Mouse (Mus musculus) common myeloid progenitor, adult 5-6 weeks (primary cell): Measurements from ENCODE around the gene Ankrd65. TPM values are rescaled to one million over a fixed set of nuclear protein-coding genes. Genes with fewer than 3 reads are reported as not detected.
A peak's percentile ranks its signal among the peaks of the same experiment; 100 is the strongest.

Experiments used
- ATAC-seq: replicated peaks from 2 replicates; pipeline ENCODE4 v1.8.0; 2016; ENCODE audit warnings: low read depth, mild to moderate bottlenecking, moderate TSS enrichment, inconsistent platforms; ENCODE audit not compliant: poor library complexity, severe bottlenecking
- total RNA-seq: library from RNA; stranded (forward); fragments of 200-1000, 187-1606 nt; gene quantifications from 2 replicates; pipeline ENCODE4 v1.2.3, GENCODE M21; 2017

Gene Ankrd65
- total RNA-seq, 1 experiment from 2014 or later, result not detected

DNA sequence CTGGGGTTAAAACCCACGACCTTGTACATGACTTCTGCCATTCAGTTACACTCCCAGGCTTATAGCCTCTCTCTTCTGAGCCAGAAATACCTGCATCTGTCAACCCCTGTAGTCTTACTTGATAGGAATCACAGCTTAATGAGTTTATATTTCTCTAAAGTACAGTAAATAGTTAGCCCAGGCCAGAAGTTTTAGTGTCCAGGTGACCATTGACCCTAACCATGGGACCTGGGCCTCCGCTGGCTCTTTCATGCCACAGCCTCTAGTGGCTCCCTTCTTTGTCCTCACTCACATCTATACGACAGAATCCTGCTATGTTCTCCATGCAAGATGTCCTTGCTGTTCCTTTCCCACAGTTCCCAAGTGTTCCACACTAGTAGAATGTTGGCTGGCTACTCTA lies 17.6 kb downstream of the Ankrd65 start:
- no peak for ATAC-seq

DNA sequence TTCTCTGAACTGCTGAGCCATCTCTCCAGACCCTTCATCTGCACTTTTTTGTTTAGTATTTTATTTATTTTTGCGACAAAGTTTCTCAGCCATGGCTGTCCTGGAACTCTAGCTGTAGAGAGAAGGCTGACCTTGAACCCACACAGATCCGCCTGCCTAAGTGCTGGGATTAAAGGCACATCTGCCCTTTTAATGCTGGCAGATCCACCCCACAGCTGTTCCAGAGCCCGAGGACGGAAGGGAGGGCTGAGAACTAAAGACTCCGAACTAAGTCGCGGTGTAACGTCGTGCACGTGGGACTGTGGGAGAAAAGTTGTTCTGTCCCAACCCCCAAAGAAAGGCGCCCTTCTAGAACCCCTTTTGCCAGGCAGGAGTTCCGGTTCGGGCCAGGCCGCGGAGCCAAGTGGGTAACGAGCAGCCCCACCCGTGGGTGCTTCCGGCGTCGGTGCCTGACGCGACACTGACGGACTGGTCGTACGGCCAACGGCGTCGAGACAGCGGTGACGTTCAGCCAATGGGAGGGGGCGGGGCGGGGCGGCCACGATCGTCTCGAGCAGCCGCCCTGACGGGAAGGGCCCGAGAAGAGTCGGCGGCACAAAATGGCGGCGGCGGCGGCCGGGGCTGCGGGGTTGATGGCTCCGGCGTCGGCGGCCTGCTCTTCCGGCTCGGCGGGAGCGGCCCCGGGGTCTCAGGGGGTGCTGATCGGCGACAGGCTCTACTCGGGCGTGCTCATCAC lies 21.9 kb downstream of the Ankrd65 start, which contains the start of gene Ccnl2:
Gene Ccnl2 (plus strand): TSS at position 561 of the 736 bp plus-strand sequence.
- peak; percentile 99 for ATAC-seq

- ATAC-seq, result no peak
These were observed 22.5 kb downstream of the Ankrd65 start for GRCm38 (mm10) chr4:155812665-155813181.

- ATAC-seq, result no peak
These were observed 27.3 kb downstream of the Ankrd65 start for GRCm38 (mm10) chr4:155817533-155817932.

DNA sequence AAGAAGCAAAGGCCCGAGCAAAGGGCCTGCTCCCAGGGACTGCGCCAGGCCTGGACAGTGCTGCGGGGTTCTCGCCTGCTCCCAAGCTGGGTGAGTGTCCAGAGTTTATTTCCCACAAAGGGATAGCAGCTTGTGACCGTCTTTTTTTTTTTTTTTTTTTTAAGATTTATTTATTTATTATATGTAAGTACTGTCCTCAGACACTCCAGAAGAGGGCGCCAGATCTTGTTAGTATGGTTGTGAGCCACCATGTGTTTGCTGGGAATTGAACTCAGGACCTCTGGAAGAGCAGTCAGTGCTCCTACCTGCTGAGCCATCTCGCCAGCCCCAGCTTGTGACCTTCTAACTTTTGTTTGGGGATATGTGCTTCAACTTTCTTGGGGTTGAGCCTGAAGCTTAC lies 30.8 kb downstream of the Ankrd65 start:
- ATAC-seq, result 0 out of 2 replicates have a peak, but pooled peaks have one; percentile 29

- ATAC-seq, result no peak
These were observed 33.2 kb downstream of the Ankrd65 start for GRCm38 (mm10) chr4:155823443-155823842.

- no peak for ATAC-seq
These were observed 39.6 kb downstream of the Ankrd65 start for GRCm38 (mm10) chr4:155829866-155830265.

GRCm38 (mm10) chr4:155830596-155830995 lies 40.4 kb downstream of the Ankrd65 start:
- ATAC-seq, result no peak

DNA sequence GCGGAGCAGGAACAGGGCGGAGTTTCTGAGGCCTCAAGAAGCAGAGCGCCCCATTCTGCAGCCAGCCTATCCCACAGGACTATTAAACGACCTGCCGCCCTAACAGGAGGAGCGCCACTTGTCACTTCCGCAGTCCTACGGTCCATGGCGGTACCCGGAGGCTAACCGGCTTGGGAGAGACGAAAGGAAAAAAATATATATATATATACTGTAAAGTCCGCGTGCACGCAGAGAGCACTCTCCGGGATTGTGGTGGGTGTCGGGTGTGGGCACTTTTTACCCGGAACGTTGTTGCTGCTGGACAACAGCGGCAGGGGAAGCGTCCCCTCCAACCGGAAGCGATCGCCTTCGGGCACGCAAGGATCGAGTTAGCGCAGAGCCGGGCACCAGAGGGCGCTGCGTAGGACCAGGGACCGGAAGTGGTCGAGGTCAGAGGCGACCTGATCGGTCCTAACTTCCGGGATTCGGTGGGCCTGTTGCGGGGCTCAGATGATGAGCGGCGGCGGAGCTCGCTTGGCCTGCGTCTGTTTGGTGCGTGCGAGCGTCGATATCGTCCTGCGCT lies 41.0 kb downstream of the Ankrd65 start, which contains the start of gene Aurkaip1:
Gene Aurkaip1 (plus strand): TSS at position 68 of the 562 bp plus-strand sequence.
- peak; percentile 87 for ATAC-seq

DNA sequence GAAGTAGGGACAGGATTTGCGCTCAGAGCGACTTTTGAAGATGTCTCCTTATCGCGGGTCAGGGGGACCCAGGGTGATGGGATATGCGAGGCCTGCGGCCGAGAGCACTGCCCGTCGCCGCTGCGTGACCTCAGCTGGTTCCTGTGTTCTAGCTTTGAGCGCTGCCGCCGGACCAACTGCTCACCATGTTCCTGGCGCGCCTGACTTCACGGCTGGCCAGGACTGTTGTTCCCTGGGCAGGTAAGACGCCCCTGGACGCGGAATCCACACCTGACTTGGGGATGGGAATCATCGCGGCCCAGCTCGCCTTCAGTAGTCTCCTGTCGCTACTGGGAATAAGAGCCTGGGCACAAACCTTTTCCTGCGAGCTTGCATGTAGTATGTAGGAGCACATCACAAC lies 41.6 kb downstream of the Ankrd65 start:
- ATAC-seq, result no peak

GRCm38 (mm10) chr4:155832321-155832720 lies 42.1 kb downstream of the Ankrd65 start:
- ATAC-seq, result no peak

GRCm38 (mm10) chr4:155833234-155833633 lies 43.0 kb downstream of the Ankrd65 start:
- no peak for ATAC-seq

DNA sequence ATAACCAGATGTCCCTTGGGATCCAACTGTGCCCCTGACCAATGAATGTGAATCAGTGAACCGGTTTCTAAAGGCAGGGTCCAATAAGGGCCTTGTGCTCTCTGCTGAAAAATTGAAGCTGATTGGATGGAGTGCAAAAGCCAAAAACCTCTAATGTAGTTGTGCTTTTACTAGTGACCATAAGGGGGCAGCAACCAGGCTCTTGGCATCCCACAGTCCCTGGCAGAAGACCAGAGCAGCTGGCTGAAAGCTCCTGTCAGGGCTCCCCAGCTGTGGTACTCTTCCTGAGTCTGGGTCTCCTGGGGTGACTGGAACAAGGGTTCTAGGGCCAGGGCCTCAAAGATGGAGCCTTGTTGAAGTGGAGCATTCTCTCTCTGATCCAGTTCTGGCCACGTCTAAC lies 43.6 kb downstream of the Ankrd65 start:
- peak; percentile 48 for ATAC-seq

- ATAC-seq, result peak; percentile 37
These were observed 47.3 kb downstream of the Ankrd65 start for GRCm38 (mm10) chr4:155837404-155838010.

- ATAC-seq, result no peak
These were observed 48.2 kb downstream of the Ankrd65 start for GRCm38 (mm10) chr4:155838187-155839153.

GRCm38 (mm10) chr4:155839483-155839910 lies 49.3 kb downstream of the Ankrd65 start, which contains the start of gene Mxra8:
Gene Mxra8, plus strand, starts transcription at chr4:155839680.
- ATAC-seq, result no peak

DNA sequence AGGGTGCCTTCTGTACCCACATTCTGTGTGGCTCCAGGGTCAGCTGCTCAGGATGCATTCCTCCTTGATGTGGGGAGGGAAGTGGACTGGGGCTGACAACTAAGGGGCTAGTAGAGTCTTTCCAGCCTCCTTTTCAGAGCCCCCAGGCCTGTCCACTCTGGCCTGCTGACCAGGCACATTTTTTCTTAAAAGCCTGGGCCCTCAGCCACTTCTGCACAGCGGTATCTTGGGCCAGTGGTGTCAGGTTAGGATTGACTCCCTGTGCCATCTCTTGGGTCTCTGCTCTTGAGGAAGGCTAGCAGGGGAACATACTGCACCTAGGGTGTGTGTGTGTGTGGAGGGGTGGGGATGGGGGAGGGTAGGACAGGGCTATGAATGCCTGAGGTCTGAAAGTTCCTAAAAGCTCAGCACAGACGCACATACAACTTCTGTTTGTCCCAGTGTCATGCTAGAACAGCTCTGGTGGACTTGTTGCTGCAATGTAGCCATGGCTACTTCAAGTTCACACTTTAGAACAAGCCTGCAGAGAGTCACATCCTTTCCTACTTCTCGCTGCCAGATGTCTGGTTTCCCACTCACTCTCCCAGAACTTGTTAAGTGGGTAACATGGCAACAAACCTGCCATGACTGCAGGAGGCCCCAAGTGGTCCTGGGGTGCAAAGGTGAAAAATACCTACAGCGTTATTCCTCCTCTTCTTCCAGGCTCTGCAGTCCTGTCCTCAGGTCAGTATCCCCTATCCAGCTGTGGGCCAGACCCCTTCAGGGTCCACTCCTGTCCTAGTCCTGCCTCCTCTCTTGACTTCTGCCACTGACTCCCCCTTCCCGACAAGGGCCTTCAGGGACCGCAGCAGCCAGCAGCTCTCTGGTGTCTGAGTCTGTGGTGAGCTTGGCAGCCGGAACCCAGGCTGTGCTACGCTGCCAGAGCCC lies 50.1 kb downstream of the Ankrd65 start:
- no peak for ATAC-seq

DNA sequence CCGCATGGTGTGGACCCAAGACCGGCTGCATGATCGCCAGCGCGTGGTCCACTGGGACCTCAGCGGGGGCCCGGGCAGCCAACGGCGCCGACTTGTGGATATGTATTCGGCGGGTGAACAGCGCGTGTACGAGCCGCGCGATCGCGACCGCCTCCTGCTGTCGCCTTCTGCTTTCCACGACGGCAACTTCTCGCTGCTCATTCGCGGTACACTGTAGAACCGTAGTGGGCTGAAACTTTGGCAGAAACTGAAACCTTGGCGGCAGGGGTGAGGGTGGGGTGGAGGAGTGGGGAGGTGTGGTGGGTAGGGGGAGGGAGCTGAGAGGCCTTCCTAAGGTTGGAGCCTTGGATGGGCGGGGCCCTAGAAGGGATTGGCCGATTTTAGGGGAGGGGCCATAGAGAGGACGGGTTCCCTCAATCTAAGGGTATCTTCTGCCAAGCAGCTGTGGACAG lies 50.8 kb downstream of the Ankrd65 start:
- ATAC-seq, result peak; percentile 64
